Mouse (Mus musculus) heart, adult 2 months (tissue): Measurements from ENCODE around the gene Gm4707. TPM values are rescaled to one million over a fixed set of nuclear protein-coding genes. Genes with fewer than 3 reads are reported as not detected.

ENCODE experiments used
- DNase-seq, 2 experiments: peaks; one replicate each; pipeline ENCODE4 v3.0.0; 2021
- H3K27ac ChIP-seq: fragments of 200-600 bp; 2 replicates; pipeline ENCODE4 v1.8.1; 2022
- H3K27me3 ChIP-seq: fragments of 200-500 bp; 2 replicates; pipeline ENCODE4 v1.6.1; 2012; ENCODE audit warnings: mild to moderate bottlenecking, low read length, inconsistent platforms, mixed read lengths; ENCODE audit not compliant: control insufficient read depth, insufficient read depth
- H3K36me3 ChIP-seq: fragments of 200-500 bp; 2 replicates; pipeline ENCODE4 v1.6.1; 2012; ENCODE audit warnings: low read length, inconsistent platforms; ENCODE audit not compliant: control insufficient read depth, insufficient read depth
- H3K4me1 ChIP-seq: fragments of 200-500 bp; 2 replicates; pipeline ENCODE4 v1.6.1; 2011; ENCODE audit warnings: low read length; ENCODE audit not compliant: control insufficient read depth, insufficient read depth
- H3K4me3 ChIP-seq: fragments of 200-600 bp; 2 replicates; pipeline ENCODE4 v1.8.1; 2022
- H3K79me2 ChIP-seq: fragments of 200-500 bp; replicated peaks from 2 replicates; pipeline ENCODE4 v1.6.1; 2012; ENCODE audit warnings: mild to moderate bottlenecking, inconsistent platforms, low read length, moderate library complexity, mixed read lengths; ENCODE audit not compliant: control insufficient read depth, insufficient read depth
- H3K9ac ChIP-seq: fragments of 200-500 bp; 2 replicates; pipeline ENCODE4 v1.6.1; 2012; ENCODE audit warnings: low read depth, mild to moderate bottlenecking, control low read depth, inconsistent platforms, low read length, mixed read lengths
- CTCF ChIP-seq: fragments of 200-600 bp; IDR thresholded peaks from 2 replicates; pipeline ENCODE4 v1.8.1; 2022; ENCODE audit warnings: antibody characterized with exemption, mild to moderate bottlenecking, moderate library complexity
- EP300 ChIP-seq: fragments of 200-500 bp; IDR thresholded peaks from 2 replicates; pipeline ENCODE4 v1.6.1; 2011; ENCODE audit warnings: low read depth, low read length, control low read depth; ENCODE audit not compliant: insufficient read depth
- POLR2A ChIP-seq: fragments of 200-500 bp; IDR thresholded peaks from 2 replicates; pipeline ENCODE4 v1.6.1; 2011; ENCODE audit warnings: mild to moderate bottlenecking, low read depth, low read length, control low read depth; ENCODE audit not compliant: insufficient read depth
- WGBS: fragments of 180-500 bp; shearing (Covaris S2); methylation state at CpG from one replicate; pipeline ENCODE4 v1.1.7; 2018; 5-methylcytosine and 5-hydroxymethylcytosine counted together
- intact Hi-C: fragments of 180-260 bp; cut with DNase I; formaldehyde crosslinking; loops from one replicate; pipeline ENCODE4 v1.15.1; 2025
- polyA plus RNA-seq: library from polyadenylated mRNA; depleted of rRNA; stranded (reverse); fragments of >200 nt; gene quantifications from 2 replicates; pipeline ENCODE4 v1.2.3, GENCODE M21; 2012
- total RNA-seq, 2 experiments: library from RNA; stranded (reverse); gene quantifications; 2 replicates each; pipeline ENCODE4 v1.2.3; 2021

Gm4707 gene
- total and polyA plus RNA-seq, 3 experiments = 0.35 to 0.96 (median 0.76) TPM

GRCm38 (mm10) chr17:71477481-71477880 lies 17.8 kb upstream of the Gm4707 start:
- no peak overlapping the region for H3K4me3 ChIP-seq
- peaks cover 1% of the 10 kb centered on the region for H3K4me1 ChIP-seq
- intact Hi-C loops = loop anchor here (10.0 kb wide), 1 partner anchor 137 kb away; the partner anchor contains the start of gene Wdr43
- no peak overlapping the region for H3K27ac ChIP-seq
- no peaks in the 10 kb centered on the region for H3K36me3 ChIP-seq
- H3K27me3 ChIP-seq = no peaks in the 10 kb centered on the region
- H3K9ac ChIP-seq = no peak overlapping the region
- H3K79me2 ChIP-seq = peaks cover 4% of the 10 kb centered on the region; the same call in 1 of the 2 replicates
- no peak for TF ChIP-seq POLR2A
- TF ChIP-seq EP300 = no peak
- no peak for TF ChIP-seq CTCF
- WGBS = 95% methylated on average over 8 of the region's 8 CpGs
- no peak for DNase-seq

GRCm38 (mm10) chr17:71476346-71477020 lies 16.8 kb upstream of the Gm4707 start:
- H3K79me2 ChIP-seq = peaks cover 4% of the 10 kb centered on the region; the same call in 1 of the 2 replicates
- DNase-seq = no peak
- H3K27me3 ChIP-seq = no peaks in the 10 kb centered on the region
- H3K4me3 ChIP-seq = no peak overlapping the region; the same call in 1 of the 2 replicates
- H3K4me1 ChIP-seq = peaks cover 1% of the 10 kb centered on the region
- no peaks in the 10 kb centered on the region for H3K36me3 ChIP-seq
- TF ChIP-seq CTCF (no peak), POLR2A (no peak), EP300 (no peak)
- intact Hi-C loops = loop anchor here (10.0 kb wide), 1 partner anchor 138 kb away; the partner anchor contains the start of gene Wdr43
- no peak overlapping the region for H3K27ac ChIP-seq
- WGBS = 76% methylated on average over 7 of the region's 7 CpGs
- H3K9ac ChIP-seq = no peak overlapping the region

- WGBS = under 1% methylated on average over 31 of the region's 31 CpGs
- no peak for DNase-seq
- peak overlapping the region; percentile 98 for H3K9ac ChIP-seq
- peak overlapping the region; percentile 96 for H3K27ac ChIP-seq
- no peaks in the 10 kb centered on the region for H3K27me3 ChIP-seq
- peaks cover 4% of the 10 kb centered on the region; the same call in 1 of the 2 replicates for H3K79me2 ChIP-seq
- peak overlapping the region; percentile 80 for H3K4me3 ChIP-seq
- H3K36me3 ChIP-seq = no peaks in the 10 kb centered on the region
- intact Hi-C loops = loop anchor here (1.0 to 10.0 kb wide), 3 partner anchors 9 to 139 kb away; partner anchors contain the start of gene Wdr43
- H3K4me1 ChIP-seq = peaks cover 1% of the 10 kb centered on the region
- TF ChIP-seq POLR2A (no peak; the same call in 1 of the 2 replicates), EP300 (no peak), CTCF (no peak)
Observed at GRCm38 (mm10) chr17:71475705-71476089, 16.0 kb upstream of the Gm4707 start.

DNA sequence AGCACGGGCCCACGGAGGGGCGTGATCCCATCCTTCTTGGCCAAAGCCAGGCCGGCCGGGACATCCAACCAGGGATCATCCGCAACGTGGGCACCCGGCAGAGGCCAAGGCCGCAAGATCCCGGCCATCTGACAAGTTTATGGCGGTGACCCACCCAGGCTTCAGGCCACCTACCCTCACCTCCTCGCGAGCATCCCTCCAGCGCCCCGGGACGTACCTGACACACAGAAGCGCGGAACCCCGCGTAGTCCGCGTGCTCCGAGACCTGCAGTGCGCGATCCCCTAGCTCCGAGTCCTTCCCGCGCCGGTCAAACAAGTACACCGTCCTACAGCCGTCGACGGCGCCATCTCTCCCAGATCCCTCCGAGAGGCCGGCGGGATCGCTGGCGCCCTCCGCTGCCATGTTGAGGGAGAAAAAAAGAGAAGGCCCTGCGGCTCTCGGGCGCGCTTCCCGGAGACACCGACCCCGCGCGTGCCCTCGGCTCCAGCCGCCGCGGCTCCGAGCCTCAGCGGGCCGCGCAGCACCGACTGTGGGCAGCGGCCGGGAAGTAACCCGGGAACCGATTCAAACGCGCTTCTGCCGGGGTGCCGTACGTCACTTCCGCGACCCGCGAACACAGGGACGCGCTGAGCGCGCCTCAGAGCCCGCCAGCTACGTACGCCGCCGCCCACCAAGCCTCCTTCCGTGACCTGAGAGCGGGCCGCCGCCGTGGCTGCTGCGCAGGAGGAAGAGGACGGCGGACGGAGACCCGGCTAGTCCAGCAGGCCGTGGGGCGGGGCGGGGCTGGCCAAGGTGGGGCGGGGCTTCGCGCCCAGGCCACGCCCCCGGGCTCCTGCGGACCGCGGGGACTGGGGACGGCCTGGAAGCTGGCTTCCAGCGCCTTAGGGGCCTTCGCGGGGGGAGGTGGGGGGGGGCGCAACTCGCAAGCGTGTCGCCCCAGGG lies 15.3 kb upstream of the Gm4707 start, which contains the start of gene Smchd1:
Smchd1 (minus strand) TSS at position 582 of the 943 bp plus-strand sequence.
- Histone ChIP-seq H3K4me3 (peak within 1 kb of the TSS; percentile 80), H3K27ac (peak within 1 kb of the TSS; percentile 96), H3K9ac (peak within 1 kb of the TSS; percentile 98), H3K36me3 (no peaks in the 10 kb centered on the region), H3K4me1 (peaks cover 1% of the 10 kb centered on the region), H3K27me3 (no peaks in the 10 kb centered on the region), H3K79me2 (peaks cover 4% of the 10 kb centered on the region; the same call in 1 of the 2 replicates)
- peak; percentile 47 for TF ChIP-seq POLR2A
- TF ChIP-seq EP300 = no peak
- peak; percentile 25 for TF ChIP-seq CTCF
- peak; percentile 94 to 98 for DNase-seq
- intact Hi-C loops = loop anchor here (1.0 to 10.0 kb wide), 3 partner anchors 9 to 140 kb away; partner anchors contain the start of gene Wdr43
- WGBS = under 1% methylated on average over 109 of the region's 109 CpGs

- DNase-seq = no peak
- H3K79me2 ChIP-seq = peaks cover 4% of the 10 kb centered on the region; the same call in 1 of the 2 replicates
- no peak for TF ChIP-seq CTCF
- no peak for TF ChIP-seq EP300
- no peak for TF ChIP-seq POLR2A
- H3K36me3 ChIP-seq = no peaks in the 10 kb centered on the region
- intact Hi-C loops = loop anchor here (10.0 kb wide), 1 partner anchor 141 kb away; the partner anchor contains the start of gene Wdr43
- peak overlapping the region; percentile 98 for H3K9ac ChIP-seq
- peak overlapping the region; percentile 80 for H3K4me3 ChIP-seq
- 16% methylated on average over 8 of the region's 8 CpGs for WGBS
- peaks cover 1% of the 10 kb centered on the region for H3K4me1 ChIP-seq
- no peak overlapping the region for H3K27ac ChIP-seq
- no peaks in the 10 kb centered on the region for H3K27me3 ChIP-seq
Observed at GRCm38 (mm10) chr17:71474128-71474527, 14.4 kb upstream of the Gm4707 start.
